Mouse (Mus musculus): ENCODE measurements around the gene Defb39.

The Defb39 gene

DNA sequence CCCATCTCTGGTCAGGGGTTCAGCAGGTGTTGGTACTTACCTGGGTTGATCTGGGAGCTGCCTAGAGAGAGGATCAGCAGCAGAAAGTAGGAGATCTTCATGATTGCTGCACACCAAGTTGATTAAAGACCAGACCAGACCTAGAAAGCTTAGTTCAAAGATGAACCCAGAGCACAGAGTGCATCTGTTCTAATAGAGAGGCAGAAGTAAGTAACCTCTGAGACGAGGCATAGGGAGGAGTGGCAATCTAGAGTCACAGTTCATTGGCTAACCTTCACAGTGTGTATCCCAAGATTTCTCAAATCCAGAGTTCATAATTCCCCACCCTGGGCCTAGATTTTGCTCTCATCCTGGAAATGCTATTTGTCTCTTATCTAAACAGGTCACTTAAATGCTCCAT lies at the start of gene Defb39:
Gene Defb39, minus strand, starts transcription at position 101 of the 400 bp plus-strand sequence.
- Histone ChIP-seq H3K27me3 (ENCODE audit: control insufficient read depth, insufficient read depth, low read length, poor library complexity, severe bottlenecking) (no peaks in the 10 kb centered on the region), H3K36me3 (ENCODE audit: control insufficient read depth, insufficient read depth, low read length, poor library complexity, severe bottlenecking) (no peaks in the 10 kb centered on the region)
- no peak for DNase-seq (ENCODE audit: low read depth, low spot score)

DNA sequence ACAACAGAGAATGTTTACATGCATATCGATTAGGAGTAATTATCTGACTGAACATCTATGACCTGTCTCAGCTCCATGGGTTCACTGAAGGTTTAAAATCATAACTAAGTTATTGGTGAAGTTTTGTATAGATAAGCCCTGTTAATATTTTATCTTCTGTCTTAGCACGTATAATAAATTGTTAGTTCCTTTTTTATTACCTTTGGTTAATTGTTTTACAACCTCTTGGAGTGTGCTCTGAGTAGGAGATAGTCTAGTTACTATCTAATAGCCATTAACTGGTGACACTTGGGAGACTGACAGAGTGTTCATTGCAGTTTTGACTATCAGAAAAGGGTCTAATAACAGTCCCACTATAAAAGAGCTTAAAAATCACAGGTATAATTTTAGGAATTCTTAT lies 1.4 kb upstream of the Defb39 start:
- DNase-seq (ENCODE audit: low read depth, low spot score): no peak
- H3K36me3 ChIP-seq (ENCODE audit: control insufficient read depth, insufficient read depth, low read length, poor library complexity, severe bottlenecking): no peaks in the 10 kb centered on the region
- no peaks in the 10 kb centered on the region for H3K27me3 ChIP-seq (ENCODE audit: control insufficient read depth, insufficient read depth, low read length, poor library complexity, severe bottlenecking)

- Histone ChIP-seq H3K27me3 (ENCODE audit: control insufficient read depth, insufficient read depth, low read length, poor library complexity, severe bottlenecking) (no peaks in the 10 kb centered on the region), H3K36me3 (ENCODE audit: control insufficient read depth, insufficient read depth, low read length, poor library complexity, severe bottlenecking) (no peaks in the 10 kb centered on the region)
- DNase-seq (ENCODE audit: low read depth, low spot score): no peak
Measured at GRCm38 (mm10) chr8:19062891-19063290, 1.7 kb downstream of the Defb39 start.

DNA sequence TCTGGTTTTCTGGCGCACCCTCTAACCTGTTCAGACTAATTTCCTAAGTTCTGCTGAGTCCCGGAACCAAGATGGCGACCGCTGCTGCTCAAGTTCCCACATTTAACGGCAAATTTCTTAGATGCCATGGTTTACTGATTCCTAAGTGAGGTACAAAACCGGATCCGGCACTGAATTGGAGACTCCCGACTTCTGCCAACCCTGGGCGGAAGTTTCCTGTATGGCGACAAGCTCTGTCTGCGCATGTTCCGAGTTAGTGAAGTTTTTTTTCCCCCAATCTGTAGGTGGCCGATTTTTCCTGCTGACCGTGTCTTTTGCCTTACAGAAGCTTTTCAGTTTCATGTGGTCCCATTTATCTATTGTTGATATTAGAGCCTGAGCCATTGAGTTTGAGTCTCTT lies 19.4 kb downstream of the Defb39 start:
- Histone ChIP-seq H3K27me3 (ENCODE audit: control insufficient read depth, insufficient read depth, low read length, poor library complexity, severe bottlenecking) (no peaks in the 10 kb centered on the region), H3K36me3 (ENCODE audit: control insufficient read depth, insufficient read depth, low read length, poor library complexity, severe bottlenecking) (no peaks in the 10 kb centered on the region)
- no peak for DNase-seq (ENCODE audit: low read depth, low spot score)

DNA sequence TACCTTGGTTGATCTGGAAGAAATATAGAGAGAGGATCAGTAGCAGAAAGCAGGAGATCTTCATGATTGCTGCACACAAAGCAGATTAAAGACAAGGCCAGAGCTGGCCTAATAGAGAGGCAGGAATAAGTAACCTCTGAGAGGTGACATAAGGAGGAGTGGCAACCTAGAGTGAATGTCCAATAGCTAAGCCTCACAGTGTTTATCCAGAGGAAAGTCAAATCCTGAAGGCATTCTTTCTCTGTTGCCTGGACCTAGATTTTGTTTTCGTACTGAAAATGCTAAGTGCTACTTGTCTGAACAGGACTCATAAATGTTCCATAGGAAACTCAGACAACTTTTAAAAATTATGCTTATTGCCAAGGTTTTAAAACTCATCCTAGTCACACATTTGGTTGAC lies 38.1 kb downstream of the Defb39 start, which contains the start of gene Defb38:
Gene Defb38, minus strand, starts transcription at position 101 of the 400 bp plus-strand sequence.
- DNase-seq (ENCODE audit: low read depth, low spot score): no peak
- H3K27me3 ChIP-seq (ENCODE audit: control insufficient read depth, insufficient read depth, low read length, poor library complexity, severe bottlenecking): no peaks in the 10 kb centered on the region
- H3K36me3 ChIP-seq (ENCODE audit: control insufficient read depth, insufficient read depth, low read length, poor library complexity, severe bottlenecking): no peaks in the 10 kb centered on the region
